Mouse (Mus musculus) megakaryocyte, adult 5-6 weeks (primary cell): ENCODE measurements at regions not wholly inside any gene's neighbourhood (a gene's known extent, or its start where the extent isn't known, plus 50 kb on each side); places are given as distances from the start of the nearest gene placed in this dataset.

ENCODE experiments used
- ATAC-seq: 2 replicates; pipeline ENCODE4 v1.8.0; 2016; ENCODE audit warnings: mild to moderate bottlenecking, inconsistent platforms; ENCODE audit not compliant: poor library complexity, severe bottlenecking

DNA sequence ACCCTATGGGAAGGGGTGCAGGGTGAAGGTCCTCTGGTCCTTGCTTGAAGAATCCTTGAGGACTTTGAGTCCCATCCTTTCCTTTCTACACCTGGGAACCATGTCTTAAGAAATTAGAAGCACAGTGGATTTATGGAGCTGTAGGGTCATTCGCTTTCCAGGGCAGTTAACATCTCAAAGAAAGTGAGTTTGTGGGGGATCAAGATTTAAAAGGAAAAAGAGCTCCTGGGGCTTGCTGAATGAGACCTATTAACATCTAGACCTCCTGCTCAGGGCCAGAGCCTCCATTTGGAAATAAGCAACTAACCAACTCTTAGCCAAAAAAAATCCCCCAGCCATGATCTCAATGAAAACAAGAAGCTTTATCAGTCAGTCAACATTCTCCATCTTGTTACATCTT is 148.0 kb upstream of the Ofcc1 start:
- no peak for ATAC-seq

DNA sequence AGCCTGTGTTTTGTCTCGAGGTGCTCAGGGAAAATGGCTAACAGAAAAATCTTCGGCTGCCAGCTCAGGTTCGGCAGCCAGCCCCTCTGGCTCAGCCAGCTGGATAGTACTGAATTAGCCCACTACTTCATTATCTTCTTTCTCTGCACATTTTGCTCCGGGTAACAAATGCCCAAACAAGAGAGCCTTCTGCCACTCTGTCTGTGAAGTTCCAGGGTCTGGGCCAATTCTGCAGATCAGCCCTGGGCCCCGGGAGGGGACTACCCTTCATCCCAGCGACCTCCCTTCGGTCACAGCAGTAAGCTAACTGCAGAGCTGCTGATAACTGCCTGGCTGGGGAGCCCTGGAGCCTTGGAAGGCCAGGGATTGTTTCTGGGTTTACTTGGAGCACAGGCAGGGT is 119.6 kb upstream of the Ofcc1 start:
- no peak for ATAC-seq

DNA sequence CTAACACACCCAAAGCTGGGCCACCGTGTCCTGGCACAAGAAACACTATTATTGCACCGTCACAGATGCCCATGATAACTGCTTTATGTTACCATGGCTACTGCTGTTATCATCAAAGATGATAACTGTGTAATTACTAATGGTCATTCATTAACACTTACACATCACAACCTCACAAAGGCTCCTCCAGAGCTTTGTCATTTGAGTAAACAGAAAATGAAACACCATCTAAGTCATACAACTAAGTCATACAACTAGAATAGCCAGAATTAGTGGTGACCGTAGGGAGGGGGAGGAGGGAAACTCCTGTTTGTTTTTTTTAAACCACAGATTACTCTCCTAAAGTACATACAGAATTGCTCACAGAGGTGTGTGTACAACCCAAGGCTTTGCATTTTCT is 111.4 kb upstream of the Ofcc1 start:
- ATAC-seq: no peak

DNA sequence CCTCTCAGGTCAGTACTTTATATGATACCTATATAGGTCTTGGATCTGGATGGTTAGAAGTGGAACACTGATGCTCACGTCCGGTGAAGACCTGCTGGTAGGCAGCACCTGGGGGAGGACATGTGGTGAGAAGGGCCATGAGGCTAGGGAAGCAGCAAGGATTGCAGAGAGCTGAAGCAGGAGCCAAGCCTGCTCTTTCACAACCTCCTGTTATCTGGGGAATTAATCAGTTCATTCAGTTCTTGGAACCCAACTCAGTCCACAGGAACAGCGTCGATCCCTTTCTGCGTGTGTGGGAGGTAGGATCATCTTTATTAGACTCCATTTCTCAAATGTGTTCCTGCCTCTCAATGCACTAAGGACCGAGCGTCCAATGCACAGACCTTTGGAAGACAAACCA is 107.9 kb upstream of the Ofcc1 start:
- ATAC-seq: no peak

DNA sequence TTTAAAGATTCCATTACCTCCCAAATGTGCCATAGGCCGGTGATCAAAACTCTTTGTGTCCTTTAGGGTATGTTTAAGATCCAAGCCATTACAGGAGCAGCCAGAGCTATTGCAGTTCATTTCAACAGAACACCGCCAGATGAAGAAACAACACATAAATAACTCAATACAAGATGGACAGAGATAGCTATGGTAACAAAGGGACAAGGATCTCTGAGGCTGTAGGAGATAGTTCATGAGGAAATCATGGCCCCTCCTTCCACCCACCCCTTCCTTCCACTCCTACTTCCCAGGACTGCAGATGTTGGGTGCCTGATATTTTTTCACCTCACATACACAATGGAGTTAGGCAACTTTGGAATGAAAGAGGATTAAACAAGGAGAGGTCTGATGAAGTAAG is 92.1 kb upstream of the Ofcc1 start:
- no peak for ATAC-seq

DNA sequence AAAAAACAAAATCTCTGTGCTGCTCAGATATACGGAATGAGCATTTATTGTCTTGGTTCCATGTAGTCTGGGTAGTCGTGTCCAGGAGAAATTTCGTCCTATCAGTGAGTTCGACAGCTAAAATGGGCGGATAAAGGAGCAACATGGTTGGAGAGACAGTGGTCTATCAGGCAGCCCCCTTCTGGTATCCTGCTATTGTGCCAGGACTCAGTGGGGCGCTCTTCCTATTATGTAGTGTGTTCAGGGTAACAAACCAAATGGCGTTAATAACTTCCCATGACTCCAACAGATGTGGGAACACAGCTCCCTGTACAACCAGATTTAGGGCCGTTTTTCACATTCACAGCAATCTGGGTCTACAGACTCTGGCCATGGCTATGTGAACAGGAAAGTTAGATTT is 68.6 kb upstream of the Ofcc1 start:
- no peak for ATAC-seq

DNA sequence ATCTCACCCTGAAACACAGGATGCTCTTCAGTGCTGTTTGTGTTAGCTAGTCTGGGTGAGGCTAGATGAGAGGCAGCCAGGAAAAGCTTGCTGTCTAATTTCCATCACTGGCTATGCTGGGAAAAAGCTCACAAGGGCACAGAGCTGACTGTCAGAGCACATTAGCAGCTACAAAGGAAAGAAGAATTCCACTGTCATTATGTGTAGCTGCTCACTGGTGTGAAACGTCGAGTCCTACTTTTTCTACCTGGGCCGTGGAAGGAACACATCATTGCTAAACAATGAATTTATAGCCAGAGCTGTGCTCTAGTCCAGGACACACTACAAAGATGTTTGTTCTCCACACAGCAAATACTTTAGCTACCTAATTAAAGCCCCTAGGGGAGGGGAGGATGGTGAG is 61.8 kb upstream of the Ofcc1 start:
- ATAC-seq: no peak

DNA sequence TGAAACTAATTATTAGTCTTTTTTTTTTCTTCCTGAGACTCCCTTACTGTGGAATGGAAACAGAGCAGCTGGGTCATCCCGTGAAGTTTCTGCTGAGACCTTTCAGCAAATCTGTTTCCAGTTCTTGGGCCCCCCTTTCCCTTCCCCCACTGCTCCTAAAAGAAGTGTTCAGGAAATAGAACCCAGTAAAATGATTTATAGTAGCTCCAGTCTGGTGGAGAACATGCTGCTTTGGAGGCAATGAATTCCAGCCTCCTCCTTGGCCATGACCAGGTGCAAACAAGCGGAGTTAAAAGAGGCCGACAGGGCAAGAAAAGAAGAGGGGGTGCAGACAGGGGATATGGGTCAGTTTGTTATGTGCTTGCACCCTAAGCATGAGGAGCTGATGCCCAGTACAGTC is 56.6 kb upstream of the Ofcc1 start:
- no peak for ATAC-seq

DNA sequence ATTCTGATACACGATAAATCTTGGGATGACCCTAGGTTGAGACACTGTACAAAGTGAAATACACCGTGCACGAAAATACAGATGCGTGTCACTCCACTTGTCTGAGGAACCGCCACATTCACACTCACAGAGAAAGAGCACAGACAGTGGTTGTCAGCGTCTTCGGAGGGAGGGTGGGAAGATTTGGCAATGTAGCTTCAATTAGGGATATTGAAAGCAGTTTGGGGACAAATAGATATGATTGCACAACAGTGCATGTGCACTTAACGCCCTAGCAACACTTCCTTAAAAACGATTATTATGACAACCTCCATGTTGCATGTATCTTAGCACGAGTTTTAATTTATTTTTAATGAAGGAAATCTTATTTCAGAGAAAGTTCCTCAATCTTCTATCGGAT is 51.8 kb upstream of the Ofcc1 start:
- peak; percentile 79 for ATAC-seq
